Mouse (Mus musculus) ES-Bruce4 (cell line): Measurements from ENCODE around the gene Dlgap3.

ENCODE experiments used
- EP300 ChIP-seq: IDR thresholded peaks from 2 replicates; pipeline ENCODE4 v1.6.1; 2011; ENCODE audit warnings: low read depth, low read length; ENCODE audit not compliant: insufficient read depth
- POLR2A ChIP-seq: IDR thresholded peaks from one replicate; pipeline ENCODE4 v1.8.1; 2011; ENCODE audit warnings: low read length; ENCODE audit not compliant: insufficient read depth

GRCm38 (mm10) chr4:127123391-127123790, 45.6 kb upstream of the Dlgap3 start, which contains the start of gene Tmem35b:
- TF ChIP-seq EP300 (no peak), POLR2A (no peak)
